Mouse (Mus musculus): ENCODE data around the gene Polr3a.
"Not testable (repeated sequence)": the region's sequence is repeated elsewhere in the genome, so short reads cannot be mapped to it uniquely, and the experiment has no call there.

The Polr3a gene

DNA sequence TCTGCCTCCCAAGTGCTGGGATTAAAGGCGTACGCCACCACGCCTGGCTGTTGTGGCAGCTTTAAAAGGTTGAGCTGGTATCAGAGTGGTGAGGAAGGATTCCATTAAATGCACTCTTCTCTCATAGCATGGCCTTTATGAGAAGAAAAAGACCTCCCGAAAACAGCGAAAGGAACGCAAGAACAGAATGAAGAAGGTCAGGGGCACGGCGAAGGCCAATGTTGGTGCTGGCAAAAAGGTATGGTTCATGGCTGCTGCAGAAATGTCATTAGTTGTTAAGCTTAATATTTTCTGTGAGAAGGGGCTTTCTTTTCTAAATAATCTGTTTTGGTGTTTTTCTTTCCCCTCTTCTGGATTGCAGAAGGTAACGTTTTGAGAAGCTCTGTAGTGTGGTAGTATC is 6.4 kb upstream of the Polr3a start:
- no peak for DNase-seq (ENCODE audit: low spot score in 2 of 2)

DNA sequence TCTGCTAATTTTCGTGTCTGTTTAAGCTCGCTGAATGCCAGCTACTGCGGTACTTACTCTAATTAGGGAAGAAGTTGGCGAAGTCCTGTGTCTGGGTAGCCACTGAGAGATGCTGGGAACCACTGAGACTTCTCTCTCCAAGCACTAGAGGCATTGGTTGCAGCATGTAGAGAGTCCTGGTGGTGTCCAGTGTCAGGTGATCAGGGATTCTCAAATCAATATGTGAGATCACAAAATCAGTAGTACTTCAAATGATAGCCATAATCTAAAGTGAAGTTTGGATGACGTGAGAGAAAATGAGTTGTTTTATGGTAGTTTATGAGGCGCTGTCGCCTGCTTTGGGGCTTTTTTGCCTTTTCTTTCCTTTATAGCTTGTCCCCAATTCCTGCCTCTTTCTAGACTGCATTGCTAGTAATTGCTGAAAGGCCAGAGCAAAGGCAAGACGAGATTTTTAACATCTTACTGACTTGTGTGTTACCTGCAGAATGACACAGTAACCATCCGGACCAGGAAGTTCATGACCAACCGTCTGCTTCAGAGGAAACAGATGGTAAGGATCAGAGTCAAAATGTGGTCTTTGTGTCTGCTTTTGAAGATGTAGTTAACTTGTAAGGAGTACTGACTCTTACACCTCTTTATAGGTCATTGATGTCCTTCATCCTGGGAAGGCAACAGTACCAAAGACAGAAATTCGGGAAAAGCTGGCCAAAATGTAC is 4.6 kb upstream of the Polr3a start:
- DNase-seq (ENCODE audit: low spot score in 2 of 2): no peak

DNA sequence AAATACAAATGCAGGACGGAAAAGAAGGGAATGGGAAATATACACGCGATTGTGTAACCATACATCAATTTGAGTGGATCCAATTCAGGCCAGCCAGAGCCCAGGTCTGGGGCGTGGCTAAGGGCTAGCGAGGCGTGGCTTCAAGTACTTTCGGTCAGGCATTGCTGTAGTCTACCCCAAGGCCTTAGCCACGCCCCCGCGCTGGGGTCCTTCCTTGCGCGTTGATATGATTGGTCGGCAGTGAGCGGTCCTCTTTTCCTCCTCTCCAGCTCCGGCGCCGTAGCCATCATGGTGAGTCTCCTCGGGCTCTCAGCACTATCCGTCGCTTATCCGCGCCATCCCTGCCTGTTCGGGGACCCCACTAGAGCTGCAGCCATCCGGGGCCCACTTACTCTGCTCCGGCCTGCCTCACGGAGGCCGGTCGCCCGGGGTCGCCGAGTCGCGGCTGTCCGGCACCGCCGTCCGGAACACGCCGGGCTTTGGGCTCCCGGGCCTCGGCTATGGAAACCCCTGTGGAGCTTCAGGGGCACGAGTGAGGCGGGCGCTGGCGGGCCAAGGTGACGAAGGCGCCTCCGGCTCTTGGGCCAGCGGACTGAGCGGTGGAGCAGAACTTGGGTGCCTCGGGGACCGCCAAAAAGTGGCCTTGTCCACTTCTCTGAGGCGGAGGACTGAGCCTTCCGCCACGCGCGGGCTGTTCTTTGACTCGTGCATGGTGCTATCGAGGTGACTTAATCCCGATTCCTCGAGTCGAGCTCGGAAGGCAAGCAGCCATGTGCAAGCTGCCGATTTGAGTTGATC is 3.8 kb upstream of the Polr3a start:
- peak; percentile 95 to 98 for DNase-seq (ENCODE audit: low spot score in 2 of 2)

DNA sequence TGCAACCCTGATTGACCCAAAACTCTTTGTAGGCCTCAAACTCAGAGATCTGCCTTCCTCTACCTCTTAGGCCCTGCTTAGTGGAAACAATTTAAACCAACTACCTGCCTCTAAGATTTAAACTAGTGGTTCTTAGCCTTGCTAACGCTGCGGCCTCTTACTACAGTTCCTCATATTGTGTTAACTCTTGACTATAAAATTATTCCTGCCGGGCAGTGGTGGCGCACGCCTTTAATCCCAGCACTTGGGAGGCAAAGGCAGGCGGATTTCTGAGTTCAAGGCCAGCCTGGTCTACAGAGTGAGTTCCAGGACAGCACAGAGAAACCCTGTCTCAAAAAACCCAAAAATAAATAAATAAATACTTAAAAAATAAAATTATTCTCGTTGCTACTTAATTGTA is 2.9 kb upstream of the Polr3a start:
- DNase-seq (ENCODE audit: low spot score in 2 of 2): not testable (repeated sequence)

DNA sequence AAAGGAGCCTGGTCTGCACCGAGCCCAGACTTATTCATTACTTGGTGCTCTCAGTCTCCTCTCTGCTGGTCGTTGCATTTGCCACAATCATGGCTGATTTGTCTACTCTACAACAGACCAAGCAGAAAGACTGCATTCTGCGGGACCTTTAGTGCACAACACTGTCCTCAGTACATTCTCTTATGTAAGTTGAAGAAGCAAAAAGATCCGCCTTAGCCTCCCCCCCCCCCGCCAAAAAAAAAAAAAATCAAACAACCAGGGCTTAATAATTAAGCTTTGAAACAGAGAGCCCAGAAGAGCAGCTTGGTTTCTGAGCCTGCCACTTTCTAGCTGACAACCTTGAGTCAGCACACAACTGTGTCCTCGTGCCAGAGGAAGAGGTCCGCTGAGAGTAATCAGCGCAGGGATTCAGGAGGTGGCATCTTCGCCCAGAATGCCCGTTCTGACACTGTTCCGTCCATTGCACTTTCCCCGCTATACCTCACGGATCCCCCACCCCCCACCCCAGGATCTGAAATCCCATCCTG is 554 bp downstream of the Polr3a start:
- DNase-seq (ENCODE audit: low spot score in 2 of 2): no peak

DNA sequence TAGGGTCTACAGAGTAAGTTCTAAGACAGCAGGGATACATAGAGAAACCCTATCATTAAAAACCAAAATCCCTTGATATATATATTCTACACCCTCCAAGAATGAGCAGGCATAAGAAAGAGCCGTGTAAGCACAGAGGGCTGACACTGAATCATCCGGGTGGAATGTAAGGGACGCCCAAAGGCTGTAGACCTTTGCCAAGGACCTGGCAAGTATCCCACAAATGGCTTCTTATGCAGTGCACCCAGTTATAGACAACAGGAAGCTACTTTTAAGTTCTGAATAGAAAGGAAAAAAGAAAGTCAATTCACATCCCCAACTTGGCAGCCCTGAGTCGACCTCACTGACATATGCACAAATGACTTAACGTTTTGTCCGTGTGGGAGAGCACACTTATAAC is 18.1 kb downstream of the Polr3a start:
- no peak for DNase-seq (ENCODE audit: low spot score in 2 of 2)

DNA sequence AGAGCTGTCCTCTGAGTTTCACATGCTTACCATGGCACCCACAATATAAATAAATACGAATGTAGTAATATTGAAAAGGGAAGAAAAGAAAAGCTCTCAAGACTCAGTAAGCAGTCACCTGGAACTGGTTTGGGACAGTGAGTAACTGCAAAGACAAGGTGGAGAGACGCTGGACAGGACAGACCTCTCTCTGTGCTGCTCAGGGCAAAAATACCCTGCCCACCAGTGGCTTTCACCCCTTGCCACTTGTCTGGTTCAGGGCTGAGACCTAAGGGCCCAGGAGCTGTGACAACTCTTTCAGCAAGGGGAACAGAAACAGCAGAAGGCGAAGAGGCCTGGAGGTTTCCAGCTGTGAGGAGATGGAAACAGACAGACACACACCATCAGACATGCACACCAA is 28.7 kb downstream of the Polr3a start:
- no peak for DNase-seq (ENCODE audit: low spot score in 2 of 2)

DNA sequence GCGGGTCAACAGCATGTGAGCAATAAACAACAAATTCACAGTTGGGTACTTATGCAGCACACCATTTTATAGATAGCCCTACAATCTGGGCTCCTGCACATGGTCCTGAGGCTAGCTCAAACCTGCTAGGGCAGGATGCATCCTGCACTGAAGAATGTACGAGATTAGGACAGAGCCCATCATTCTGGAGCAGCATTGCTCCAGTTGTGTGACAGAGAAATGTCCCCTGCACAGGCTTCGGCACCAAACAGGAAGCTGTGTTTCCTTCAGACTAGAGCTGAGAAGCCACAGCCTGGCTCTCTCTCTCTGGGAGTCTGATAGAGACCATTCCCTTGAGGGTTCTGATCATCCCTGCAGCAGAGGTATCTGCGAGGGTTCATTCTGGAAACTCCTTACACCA is 43.3 kb downstream of the Polr3a start:
- not testable (repeated sequence) for DNase-seq (ENCODE audit: low spot score in 2 of 2)

Measured in frontal cortex, postnatal 25 days (tissue).